Mouse (Mus musculus): ENCODE results near the gene Enkd1. TPM values are rescaled to one million over a fixed set of nuclear protein-coding genes. Genes with fewer than 3 reads are reported as not detected.

The Enkd1 gene
- polyA plus RNA-seq, 1 experiment, result 6.8 TPM

- TF ChIP-seq CTCF (conservative IDR thresholded peaks at IDR 0.05; ENCODE audit: insufficient read depth, insufficient read length, low read depth, low read length) (no peak), POLR2A (IDR thresholded peaks at IDR 0.05; ENCODE audit: low read depth, low read length) (no peak)
- 81% methylated on average over 3 of the region's 3 CpGs for WGBS
These were observed 4.3 kb upstream of the Enkd1 start for GRCm38 (mm10) chr8:105712286-105712685.

GRCm38 (mm10) chr8:105709317-105709716, 1.3 kb upstream of the Enkd1 start:
- TF ChIP-seq POLR2A (IDR thresholded peaks at IDR 0.05; ENCODE audit: low read depth, low read length) (no peak), CTCF (conservative IDR thresholded peaks at IDR 0.05; ENCODE audit: insufficient read depth, insufficient read length, low read depth, low read length) (no peak)
- Histone ChIP-seq H3K27me3 (replicated peaks; ENCODE audit: control insufficient read depth, insufficient read depth, low read length) (no peaks in the 10 kb centered on the region), H3K27ac (ENCODE audit: insufficient read depth, low read depth, low read length) (no peak overlapping the region), H3K36me3 (ENCODE audit: control insufficient read depth, insufficient read depth, low read length) (no peaks in the 10 kb centered on the region), H3K4me1 (ENCODE audit: control insufficient read depth, insufficient read depth, low read length) (peaks cover 3% of the 10 kb centered on the region; the same call in 1 of the 2 replicates), H3K4me3 (ENCODE audit: insufficient read depth, low read depth, low read length) (no peak overlapping the region)
- DNase-seq, result no peak
- 82% methylated on average over 14 of the region's 14 CpGs for WGBS

More at GRCm38 (mm10) chr8:105712286-105712685, 4.3 kb upstream of the Enkd1 start:
- DNase-seq, result no peak
- no peak overlapping the region for H3K27ac ChIP-seq (ENCODE audit: insufficient read depth, low read depth, low read length)
- no peaks in the 10 kb centered on the region for H3K27me3 ChIP-seq (replicated peaks; ENCODE audit: control insufficient read depth, insufficient read depth, low read length)
- H3K4me3 ChIP-seq (ENCODE audit: insufficient read depth, low read depth, low read length), result no peak overlapping the region
- no peaks in the 10 kb centered on the region for H3K36me3 ChIP-seq (ENCODE audit: control insufficient read depth, insufficient read depth, low read length)
- peaks cover 3% of the 10 kb centered on the region; the same call in 1 of the 2 replicates for H3K4me1 ChIP-seq (ENCODE audit: control insufficient read depth, insufficient read depth, low read length)

- no peak for TF ChIP-seq CTCF (conservative IDR thresholded peaks at IDR 0.05; ENCODE audit: insufficient read depth, insufficient read length, low read depth, low read length)
- TF ChIP-seq POLR2A (IDR thresholded peaks at IDR 0.05; ENCODE audit: low read depth, low read length), result no peak
- Histone ChIP-seq H3K36me3 (ENCODE audit: control insufficient read depth, insufficient read depth, low read length) (no peaks in the 10 kb centered on the region), H3K27ac (ENCODE audit: insufficient read depth, low read depth, low read length) (no peak overlapping the region), H3K27me3 (replicated peaks; ENCODE audit: control insufficient read depth, insufficient read depth, low read length) (no peaks in the 10 kb centered on the region), H3K4me3 (ENCODE audit: insufficient read depth, low read depth, low read length) (no peak overlapping the region), H3K4me1 (ENCODE audit: control insufficient read depth, insufficient read depth, low read length) (peaks cover 3% of the 10 kb centered on the region; the same call in 1 of the 2 replicates)
- WGBS, result 95% methylated on average over 8 of the region's 8 CpGs
- no peak for DNase-seq
These were observed 665 bp upstream of the Enkd1 start for GRCm38 (mm10) chr8:105708675-105709074.

- H3K36me3 ChIP-seq (ENCODE audit: control insufficient read depth, insufficient read depth, low read length), result no peaks in the 10 kb centered on the region
- peaks cover 7% of the 10 kb centered on the region for H3K4me1 ChIP-seq (ENCODE audit: control insufficient read depth, insufficient read depth, low read length)
- TF ChIP-seq CTCF (conservative IDR thresholded peaks at IDR 0.05; ENCODE audit: insufficient read depth, insufficient read length, low read depth, low read length), result no peak
- no peak for TF ChIP-seq POLR2A (IDR thresholded peaks at IDR 0.05; ENCODE audit: low read depth, low read length)
- no peaks in the 10 kb centered on the region for H3K27me3 ChIP-seq (replicated peaks; ENCODE audit: control insufficient read depth, insufficient read depth, low read length)
- WGBS, result 79% methylated on average over 12 of the region's 12 CpGs
- DNase-seq, result no peak
- no peak overlapping the region for H3K4me3 ChIP-seq (ENCODE audit: insufficient read depth, low read depth, low read length)
- no peak overlapping the region for H3K27ac ChIP-seq (ENCODE audit: insufficient read depth, low read depth, low read length)
These were observed 1.6 kb downstream of the Enkd1 start for GRCm38 (mm10) chr8:105706426-105706825.

- TF ChIP-seq POLR2A (IDR thresholded peaks at IDR 0.05; ENCODE audit: low read depth, low read length) (no peak), CTCF (conservative IDR thresholded peaks at IDR 0.05; ENCODE audit: insufficient read depth, insufficient read length, low read depth, low read length) (no peak)
- H3K27me3 ChIP-seq (replicated peaks; ENCODE audit: control insufficient read depth, insufficient read depth, low read length), result no peaks in the 10 kb centered on the region
- no peak for DNase-seq
- WGBS, result 95% methylated on average over 6 of the region's 6 CpGs
- H3K36me3 ChIP-seq (ENCODE audit: control insufficient read depth, insufficient read depth, low read length), result no peaks in the 10 kb centered on the region
- H3K4me3 ChIP-seq (ENCODE audit: insufficient read depth, low read depth, low read length), result no peak overlapping the region
- peaks cover 7% of the 10 kb centered on the region for H3K4me1 ChIP-seq (ENCODE audit: control insufficient read depth, insufficient read depth, low read length)
- H3K27ac ChIP-seq (ENCODE audit: insufficient read depth, low read depth, low read length), result no peak overlapping the region
These were observed 3.1 kb downstream of the Enkd1 start for GRCm38 (mm10) chr8:105704955-105705354.

- H3K36me3 ChIP-seq (ENCODE audit: control insufficient read depth, insufficient read depth, low read length), result no peaks in the 10 kb centered on the region
- DNase-seq, result no peak
- no peak overlapping the region for H3K4me3 ChIP-seq (ENCODE audit: insufficient read depth, low read depth, low read length)
- H3K27me3 ChIP-seq (replicated peaks; ENCODE audit: control insufficient read depth, insufficient read depth, low read length), result no peaks in the 10 kb centered on the region
- H3K4me1 ChIP-seq (ENCODE audit: control insufficient read depth, insufficient read depth, low read length), result peaks cover 7% of the 10 kb centered on the region
- TF ChIP-seq CTCF (conservative IDR thresholded peaks at IDR 0.05; ENCODE audit: insufficient read depth, insufficient read length, low read depth, low read length) (no peak), POLR2A (IDR thresholded peaks at IDR 0.05; ENCODE audit: low read depth, low read length) (no peak)
- no peak overlapping the region for H3K27ac ChIP-seq (ENCODE audit: insufficient read depth, low read depth, low read length)
- WGBS, result 94% methylated on average over 34 of the region's 34 CpGs
These were observed 3.7 kb downstream of the Enkd1 start for GRCm38 (mm10) chr8:105704146-105704812.

GRCm38 (mm10) chr8:105702731-105703415, 5.1 kb downstream of the Enkd1 start:
- DNase-seq, result no peak
- WGBS, result 94% methylated on average over 24 of the region's 24 CpGs
- no peak overlapping the region for H3K4me3 ChIP-seq (ENCODE audit: insufficient read depth, low read depth, low read length)
- no peaks in the 10 kb centered on the region for H3K36me3 ChIP-seq (ENCODE audit: control insufficient read depth, insufficient read depth, low read length)
- no peak for TF ChIP-seq CTCF (conservative IDR thresholded peaks at IDR 0.05; ENCODE audit: insufficient read depth, insufficient read length, low read depth, low read length)
- TF ChIP-seq POLR2A (IDR thresholded peaks at IDR 0.05; ENCODE audit: low read depth, low read length), result no peak
- H3K27ac ChIP-seq (ENCODE audit: insufficient read depth, low read depth, low read length), result no peak overlapping the region
- peaks cover 7% of the 10 kb centered on the region for H3K4me1 ChIP-seq (ENCODE audit: control insufficient read depth, insufficient read depth, low read length)
- no peaks in the 10 kb centered on the region for H3K27me3 ChIP-seq (replicated peaks; ENCODE audit: control insufficient read depth, insufficient read depth, low read length)

All from kidney, adult 2 months (tissue).